Mouse (Mus musculus) limb, embryonic 14.5 days (tissue): ENCODE measurements around the gene Gnaz. TPM values are rescaled to one million over a fixed set of nuclear protein-coding genes. Genes with fewer than 3 reads are reported as not detected.

Experiments
- ATAC-seq: fragments of 200-750 bp; cut with Nextera tagmentation; 2 replicates; pipeline ENCODE4 v1.8.0; 2017; ENCODE audit warnings: low read depth, moderate number of reproducible peaks, moderate TSS enrichment; ENCODE audit not compliant: low FRiP score
- DNase-seq: peaks from one replicate; pipeline ENCODE4 v3.0.0-alpha.2; 2015; ENCODE audit warnings: low spot score
- H3K27ac ChIP-seq: fragments of 300-500 bp; sonication (generic); replicated peaks from 2 replicates; pipeline ENCODE4 v1.5.1; 2014; ENCODE audit warnings: low read depth, mild to moderate bottlenecking, low read length, moderate library complexity, mixed read lengths
- H3K27me3 ChIP-seq: fragments of 300-500 bp; sonication (generic); 2 replicates; pipeline ENCODE4 v1.6.1; 2014; ENCODE audit warnings: low read length, mixed read lengths; ENCODE audit not compliant: control insufficient read depth, insufficient read depth
- H3K36me3 ChIP-seq: fragments of 300-500 bp; sonication (generic); 2 replicates; pipeline ENCODE4 v1.6.1; 2014; ENCODE audit warnings: mild to moderate bottlenecking, low read length, moderate library complexity, mixed read lengths; ENCODE audit not compliant: control insufficient read depth, insufficient read depth
- H3K4me1 ChIP-seq: fragments of 300-500 bp; sonication (generic); 2 replicates; pipeline ENCODE4 v1.6.1; 2014; ENCODE audit warnings: antibody characterized with exemption, low read length, mixed read lengths; ENCODE audit not compliant: control insufficient read depth, insufficient read depth
- H3K4me2 ChIP-seq: fragments of 300-500 bp; sonication (generic); replicated peaks from 2 replicates; pipeline ENCODE4 v1.6.1; 2014; ENCODE audit warnings: low read depth, mild to moderate bottlenecking, low read length, moderate library complexity; ENCODE audit not compliant: severe bottlenecking
- H3K4me3 ChIP-seq: fragments of 300-500 bp; sonication (generic); replicated peaks from 2 replicates; pipeline ENCODE4 v1.5.1; 2014; ENCODE audit warnings: low read length
- H3K9ac ChIP-seq: fragments of 300-500 bp; sonication (generic); 2 replicates; pipeline ENCODE4 v1.6.1; 2014; ENCODE audit warnings: mild to moderate bottlenecking, low read depth, low read length, moderate library complexity; ENCODE audit not compliant: severe bottlenecking
- H3K9me3 ChIP-seq: fragments of 300-500 bp; sonication (generic); 2 replicates; pipeline ENCODE4 v1.6.1; 2016; ENCODE audit warnings: low read length; ENCODE audit not compliant: control insufficient read depth
- POLR2A ChIP-seq: fragments of 200-500 bp; IDR thresholded peaks from 2 replicates; pipeline ENCODE4 v1.8.0; 2012; ENCODE audit warnings: inconsistent platforms, mild to moderate bottlenecking, moderate library complexity, borderline replicate concordance; ENCODE audit not compliant: insufficient read depth, insufficient read length; ENCODE audit errors: extremely low read depth
- WGBS: fragments of 180-500 bp; shearing (Covaris S2); extraction: QIAGEN DNeasy Blood & Tissue Kit; methylation state at CpG from one replicate; pipeline ENCODE4 v1.1.7; 2014; 5-methylcytosine and 5-hydroxymethylcytosine counted together
- polyA plus RNA-seq, 2 experiments: library from polyadenylated mRNA; depleted of rRNA in 1 of 2; stranded (reverse) in 1 of 2; unstranded in 1 of 2; fragments of >200 nt; fragmentation: Nextera tagmentation in 1 of 2; extraction: Ambion mirVana in 1 of 2; gene quantifications; 2 replicates each; pipeline versions ENCODE4 v1.2.1 to v1.2.3; 2012 to 2014

The Gnaz gene
- polyA plus RNA-seq, 2 experiments, result 2.1 to 2.9 TPM

GRCm38 (mm10) chr10:75006889-75007662, 40.1 kb downstream of the Gnaz start:
- H3K4me3 ChIP-seq, result no peak overlapping the region
- 55% methylated on average over 8 of the region's 8 CpGs for WGBS
- H3K36me3 ChIP-seq, result no peaks in the 10 kb centered on the region
- H3K4me2 ChIP-seq, result no peak overlapping the region
- DNase-seq (no peak), ATAC-seq (no peak)
- no peaks in the 10 kb centered on the region for H3K9me3 ChIP-seq
- peaks cover 3% of the 10 kb centered on the region; the same call in 1 of the 2 replicates for H3K4me1 ChIP-seq
- no peak for TF ChIP-seq POLR2A
- H3K27me3 ChIP-seq, result no peaks in the 10 kb centered on the region
- H3K9ac ChIP-seq, result no peak overlapping the region
- no peak overlapping the region for H3K27ac ChIP-seq

- H3K9ac ChIP-seq, result no peak overlapping the region
- no peak overlapping the region for H3K4me2 ChIP-seq
- 86% methylated on average over 15 of the region's 15 CpGs for WGBS
- no peak overlapping the region for H3K4me3 ChIP-seq
- H3K27ac ChIP-seq, result no peak overlapping the region
- no peaks in the 10 kb centered on the region for H3K9me3 ChIP-seq
- ATAC-seq, result no peak
- TF ChIP-seq POLR2A, result no peak
- no peaks in the 10 kb centered on the region for H3K27me3 ChIP-seq
- no peaks in the 10 kb centered on the region; the same call in 1 of the 2 replicates for H3K4me1 ChIP-seq
- no peak for DNase-seq
- no peaks in the 10 kb centered on the region for H3K36me3 ChIP-seq
Observed at GRCm38 (mm10) chr10:75010704-75011103, 43.7 kb downstream of the Gnaz start.

GRCm38 (mm10) chr10:75015465-75015864, 48.5 kb downstream of the Gnaz start:
- no peak overlapping the region for H3K9ac ChIP-seq
- 62% methylated on average over 14 of the region's 14 CpGs for WGBS
- H3K36me3 ChIP-seq, result no peaks in the 10 kb centered on the region
- no peaks in the 10 kb centered on the region for H3K27me3 ChIP-seq
- H3K27ac ChIP-seq, result no peak overlapping the region
- no peak overlapping the region for H3K4me2 ChIP-seq
- H3K4me3 ChIP-seq, result no peak overlapping the region
- ATAC-seq (no peak), DNase-seq (no peak)
- H3K4me1 ChIP-seq, result no peaks in the 10 kb centered on the region; the same call in 1 of the 2 replicates
- H3K9me3 ChIP-seq, result no peaks in the 10 kb centered on the region
- TF ChIP-seq POLR2A, result no peak

- ATAC-seq (no peak), DNase-seq (no peak)
- Histone ChIP-seq H3K9me3 (no peaks in the 10 kb centered on the region), H3K27me3 (no peaks in the 10 kb centered on the region), H3K27ac (no peak overlapping the region), H3K4me1 (no peaks in the 10 kb centered on the region; the same call in 1 of the 2 replicates), H3K9ac (no peak overlapping the region), H3K4me3 (no peak overlapping the region), H3K36me3 (no peaks in the 10 kb centered on the region), H3K4me2 (no peak overlapping the region)
- WGBS, result 84% methylated on average over 4 of the region's 4 CpGs
- no peak for TF ChIP-seq POLR2A
Observed at GRCm38 (mm10) chr10:75016481-75016880, 49.5 kb downstream of the Gnaz start.

- WGBS, result 53% methylated on average over 2 of the region's 2 CpGs
- no peak overlapping the region for H3K4me3 ChIP-seq
- no peak for TF ChIP-seq POLR2A
- H3K9ac ChIP-seq, result no peak overlapping the region
- H3K36me3 ChIP-seq, result no peaks in the 10 kb centered on the region
- H3K9me3 ChIP-seq, result no peaks in the 10 kb centered on the region
- ATAC-seq (no peak), DNase-seq (no peak)
- no peak overlapping the region for H3K27ac ChIP-seq
- no peaks in the 10 kb centered on the region for H3K27me3 ChIP-seq
- no peaks in the 10 kb centered on the region; the same call in 1 of the 2 replicates for H3K4me1 ChIP-seq
- no peak overlapping the region for H3K4me2 ChIP-seq
Observed at GRCm38 (mm10) chr10:75020271-75020670, 53.3 kb downstream of the Gnaz start.
